Mouse (Mus musculus): ENCODE results near the gene Ppp2r5e.
"Not testable (repeated sequence)": the region's sequence is repeated elsewhere in the genome, so short reads cannot be mapped to it uniquely, and the experiment has no call there.

The Ppp2r5e gene

DNA sequence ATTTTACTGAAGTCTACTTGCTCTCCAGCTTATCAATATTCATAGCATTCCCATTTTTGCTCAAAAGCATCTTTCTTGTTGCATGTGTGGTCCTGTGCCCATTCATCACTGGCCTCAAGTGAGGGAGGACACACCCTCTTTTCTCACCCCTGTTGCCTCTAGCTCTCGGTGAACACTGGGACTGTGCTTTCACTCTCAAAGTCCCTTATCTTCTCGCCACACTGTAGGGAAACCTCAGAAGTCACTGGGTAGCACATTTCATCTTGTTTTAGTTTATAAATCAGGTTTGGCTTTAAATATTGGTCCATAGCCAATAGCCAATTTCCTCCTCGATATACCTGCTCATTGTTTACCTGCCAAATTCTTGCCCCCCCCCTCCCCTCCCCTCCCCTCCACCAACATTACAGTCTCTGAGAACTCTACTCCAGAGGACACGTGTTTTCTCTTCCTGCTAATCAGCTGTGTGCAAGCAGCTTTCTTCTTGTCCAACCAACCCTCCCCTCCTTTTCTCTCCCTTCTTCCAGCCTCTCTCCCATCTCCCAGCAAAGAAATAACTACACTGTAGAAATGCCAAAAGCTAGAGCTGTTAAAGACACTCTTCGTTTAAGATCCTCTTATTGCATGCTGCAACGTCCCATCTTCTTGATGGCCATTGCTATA lies 90.9 kb downstream of the Ppp2r5e start:
- Histone ChIP-seq H3K36me3 (ENCODE audit: control insufficient read depth, insufficient read depth, low read length, poor library complexity, severe bottlenecking) (no peaks in the 10 kb centered on the region), H3K27me3 (ENCODE audit: control insufficient read depth, insufficient read depth, low read length, poor library complexity, severe bottlenecking) (no peaks in the 10 kb centered on the region)
- no peak for DNase-seq (ENCODE audit: low read depth, low spot score)

DNA sequence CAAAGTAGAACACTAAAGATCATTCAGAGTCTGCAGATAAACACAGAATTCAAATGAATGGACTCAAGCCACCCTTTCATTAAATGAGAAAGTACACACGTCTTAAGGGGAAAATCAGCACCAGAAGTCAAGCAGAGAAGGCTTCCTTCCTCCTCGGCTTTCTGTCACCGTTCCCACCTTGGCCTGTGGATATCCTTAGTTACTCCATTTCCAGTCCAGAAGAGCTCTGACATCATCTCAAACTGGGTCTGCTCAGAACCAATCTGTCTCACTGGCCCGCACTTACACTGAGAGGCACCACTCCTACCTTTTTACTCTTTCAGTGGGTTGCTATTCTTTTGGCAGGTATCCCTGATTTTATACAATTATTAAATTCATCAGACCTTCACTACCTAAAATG lies 93.4 kb downstream of the Ppp2r5e start:
- Histone ChIP-seq H3K36me3 (ENCODE audit: control insufficient read depth, insufficient read depth, low read length, poor library complexity, severe bottlenecking) (no peaks in the 10 kb centered on the region), H3K27me3 (ENCODE audit: control insufficient read depth, insufficient read depth, low read length, poor library complexity, severe bottlenecking) (no peaks in the 10 kb centered on the region)
- no peak for DNase-seq (ENCODE audit: low read depth, low spot score)

DNA sequence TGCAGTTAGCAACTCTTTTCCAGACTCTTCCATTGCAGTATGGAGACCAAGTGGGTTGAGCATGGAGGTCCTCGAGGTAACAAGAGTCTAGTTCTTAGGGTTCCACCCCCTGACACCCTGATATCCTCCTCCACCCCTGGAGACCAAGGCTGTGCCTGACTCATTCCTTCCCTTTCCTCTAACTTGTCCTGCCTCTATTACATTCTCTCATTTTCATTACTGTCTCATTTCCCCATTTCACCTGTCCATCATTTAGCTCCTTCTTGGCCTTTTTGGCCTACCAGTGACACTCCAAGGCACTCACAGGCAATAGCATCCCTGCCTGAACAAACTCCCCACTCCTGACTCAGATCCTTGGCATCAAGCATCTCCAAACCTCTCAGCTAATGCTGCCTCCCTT lies 98.3 kb downstream of the Ppp2r5e start:
- H3K36me3 ChIP-seq (ENCODE audit: control insufficient read depth, insufficient read depth, low read length, poor library complexity, severe bottlenecking): no peaks in the 10 kb centered on the region
- no peak for DNase-seq (ENCODE audit: low read depth, low spot score)
- no peaks in the 10 kb centered on the region for H3K27me3 ChIP-seq (ENCODE audit: control insufficient read depth, insufficient read depth, low read length, poor library complexity, severe bottlenecking)

DNA sequence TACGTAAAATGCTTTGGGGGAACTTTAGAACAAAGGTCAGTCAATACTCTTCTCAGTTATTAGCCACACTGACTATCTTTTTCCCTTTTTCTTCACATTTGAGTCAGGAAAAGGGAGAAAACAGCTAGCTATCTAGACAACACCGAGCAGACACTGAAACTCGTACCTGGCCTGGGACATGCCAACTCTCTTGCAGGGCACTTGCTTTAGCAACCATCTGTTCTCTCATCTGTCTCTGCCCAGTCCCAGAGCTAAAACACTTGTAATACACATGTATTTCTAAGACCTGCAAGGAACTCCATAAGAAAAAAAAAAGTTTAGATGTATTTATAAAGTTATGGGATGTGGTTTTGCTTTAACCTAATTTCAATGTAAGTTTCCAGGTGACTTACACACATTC lies 100.4 kb downstream of the Ppp2r5e start:
- Histone ChIP-seq H3K36me3 (ENCODE audit: control insufficient read depth, insufficient read depth, low read length, poor library complexity, severe bottlenecking) (peaks cover 2% of the 10 kb centered on the region; the same call in 1 of the 2 replicates), H3K27me3 (ENCODE audit: control insufficient read depth, insufficient read depth, low read length, poor library complexity, severe bottlenecking) (no peaks in the 10 kb centered on the region)
- DNase-seq (ENCODE audit: low read depth, low spot score): no peak

DNA sequence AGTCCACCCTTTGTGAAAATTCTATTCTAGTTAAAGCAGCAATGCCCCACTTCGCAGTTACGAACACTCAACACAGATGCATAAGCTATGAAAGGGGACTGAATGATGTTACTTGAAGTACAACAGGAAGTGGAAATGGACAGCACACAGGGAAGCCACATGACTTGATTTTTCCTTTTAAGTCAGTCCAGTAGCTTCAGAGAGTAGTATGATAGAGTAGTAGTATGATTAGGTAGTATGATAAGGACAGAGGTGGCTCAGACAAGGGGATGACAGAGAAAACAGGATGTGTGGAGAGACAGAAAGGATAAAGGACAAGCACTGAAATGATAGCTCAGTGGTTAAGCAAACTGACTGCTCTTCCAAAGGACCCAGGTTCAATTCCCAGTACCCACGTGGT lies 101.4 kb downstream of the Ppp2r5e start:
- DNase-seq (ENCODE audit: low read depth, low spot score): no peak
- Histone ChIP-seq H3K36me3 (ENCODE audit: control insufficient read depth, insufficient read depth, low read length, poor library complexity, severe bottlenecking) (peaks cover 2% of the 10 kb centered on the region; the same call in 1 of the 2 replicates), H3K27me3 (ENCODE audit: control insufficient read depth, insufficient read depth, low read length, poor library complexity, severe bottlenecking) (no peaks in the 10 kb centered on the region)

DNA sequence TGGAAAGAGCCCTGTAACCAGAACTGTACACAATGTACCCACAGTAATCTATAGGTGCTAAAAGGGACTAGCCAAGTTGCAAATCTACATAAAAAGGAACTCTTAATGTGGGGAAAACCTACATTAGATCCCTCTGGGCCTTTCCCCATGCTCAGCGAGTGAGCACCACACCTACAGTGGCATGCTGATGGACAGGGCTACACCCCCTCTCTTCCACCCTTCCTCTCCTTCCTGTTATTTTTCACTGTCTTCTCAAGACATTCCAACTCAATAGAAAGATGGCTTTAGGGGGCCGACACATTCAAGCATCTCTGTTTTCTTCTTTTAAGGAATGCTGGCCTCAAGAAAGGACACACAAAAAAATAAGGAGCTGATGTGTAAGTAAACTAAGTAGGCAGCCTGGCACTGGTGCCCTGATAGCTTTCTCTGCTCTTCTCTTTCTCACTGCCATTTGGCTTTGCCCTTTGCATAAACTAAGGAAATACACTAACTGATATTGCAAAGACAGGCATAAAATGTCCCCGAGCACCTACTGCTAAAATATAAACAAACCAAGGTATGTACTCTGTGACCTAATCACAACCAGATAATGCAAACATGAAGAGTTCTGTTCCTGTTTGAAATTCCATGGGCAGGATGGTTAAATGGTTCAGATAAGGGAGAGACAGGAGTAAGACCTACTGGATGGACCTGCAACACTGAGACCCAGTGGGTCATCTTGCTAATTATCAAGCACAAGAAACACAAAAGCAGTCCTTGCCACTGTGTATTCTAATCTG lies 103.3 kb downstream of the Ppp2r5e start:
- no peaks in the 10 kb centered on the region for H3K27me3 ChIP-seq (ENCODE audit: control insufficient read depth, insufficient read depth, low read length, poor library complexity, severe bottlenecking)
- H3K36me3 ChIP-seq (ENCODE audit: control insufficient read depth, insufficient read depth, low read length, poor library complexity, severe bottlenecking): peaks cover 2% of the 10 kb centered on the region; the same call in 1 of the 2 replicates
- no peak for DNase-seq (ENCODE audit: low read depth, low spot score)

DNA sequence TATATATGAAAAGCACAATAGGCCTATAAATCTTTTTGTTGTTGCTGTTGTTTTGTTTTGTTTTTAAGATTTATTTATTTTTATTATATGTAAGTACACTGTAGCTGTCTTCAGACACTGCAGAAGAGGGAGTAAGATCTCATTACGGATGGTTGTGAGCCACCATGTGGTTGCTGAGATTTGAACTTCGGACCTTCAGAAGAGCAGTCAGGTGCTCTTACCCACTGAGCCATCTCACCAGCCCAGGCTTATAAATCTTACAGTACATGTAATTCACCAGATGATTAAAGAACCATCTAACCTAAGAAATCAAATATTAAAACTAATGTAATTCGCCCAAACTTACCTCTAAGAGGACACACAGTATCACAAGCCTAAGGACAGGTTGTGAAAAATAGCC lies 103.9 kb downstream of the Ppp2r5e start:
- H3K36me3 ChIP-seq (ENCODE audit: control insufficient read depth, insufficient read depth, low read length, poor library complexity, severe bottlenecking); DNase-seq (ENCODE audit: low read depth, low spot score); H3K27me3 ChIP-seq (ENCODE audit: control insufficient read depth, insufficient read depth, low read length, poor library complexity, severe bottlenecking): not testable (repeated sequence)

DNA sequence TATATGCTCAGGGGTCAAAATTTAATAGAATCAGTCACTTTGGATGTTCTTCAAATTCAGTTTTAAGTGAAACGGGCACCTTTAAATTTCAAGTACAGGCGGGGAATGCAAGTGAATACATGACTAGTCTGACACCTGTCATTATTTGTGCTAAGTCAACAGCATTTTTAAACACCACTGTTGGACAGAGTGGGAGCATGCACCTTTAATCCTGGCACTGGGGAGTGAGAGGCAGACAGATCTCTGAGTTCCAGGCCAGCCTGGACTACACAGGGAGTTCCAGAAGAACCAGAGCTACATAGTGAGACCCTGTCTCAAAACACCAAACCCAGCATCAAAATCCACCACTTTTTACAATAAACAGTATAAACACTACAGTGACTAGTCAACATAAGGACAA lies 108.5 kb downstream of the Ppp2r5e start:
- Histone ChIP-seq H3K27me3 (ENCODE audit: control insufficient read depth, insufficient read depth, low read length, poor library complexity, severe bottlenecking) (no peaks in the 10 kb centered on the region), H3K36me3 (ENCODE audit: control insufficient read depth, insufficient read depth, low read length, poor library complexity, severe bottlenecking) (peaks cover 2% of the 10 kb centered on the region)
- DNase-seq (ENCODE audit: low read depth, low spot score): no peak

DNA sequence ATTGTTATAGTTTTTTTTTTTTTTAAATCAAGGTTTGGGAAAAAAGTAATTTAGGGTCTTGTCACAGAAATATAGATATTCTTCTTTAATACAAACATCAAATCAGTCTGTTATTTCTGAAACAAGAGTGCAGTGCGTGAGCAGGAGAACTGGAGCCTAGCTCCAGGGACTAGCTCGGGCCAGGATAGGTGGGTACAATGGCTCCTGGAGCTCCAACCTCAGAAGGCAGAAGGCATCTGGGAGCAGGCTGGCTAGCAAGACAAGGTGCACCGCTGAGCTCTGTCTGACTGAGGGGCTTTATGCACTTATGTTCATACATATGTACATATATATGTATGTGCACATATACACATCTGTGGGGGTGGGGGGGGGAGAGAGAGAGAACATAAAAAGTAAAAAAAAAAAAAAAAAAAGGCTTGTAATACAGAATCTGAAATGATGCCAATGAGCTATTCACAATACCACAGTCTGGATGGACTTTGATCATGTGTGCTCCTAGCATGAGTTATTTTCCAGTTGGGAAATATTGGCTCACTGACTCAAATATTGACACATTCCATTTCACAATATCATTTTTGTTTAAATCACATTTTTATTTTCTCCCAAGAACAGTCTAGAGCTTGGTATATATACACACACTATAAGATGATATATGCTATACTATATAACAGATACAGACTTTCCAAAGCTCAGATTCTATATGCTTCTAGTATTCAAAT lies 109.3 kb downstream of the Ppp2r5e start:
- Histone ChIP-seq H3K36me3 (ENCODE audit: control insufficient read depth, insufficient read depth, low read length, poor library complexity, severe bottlenecking) (peaks cover under 1% of the 10 kb centered on the region), H3K27me3 (ENCODE audit: control insufficient read depth, insufficient read depth, low read length, poor library complexity, severe bottlenecking) (no peaks in the 10 kb centered on the region)
- DNase-seq (ENCODE audit: low read depth, low spot score): no peak

DNA sequence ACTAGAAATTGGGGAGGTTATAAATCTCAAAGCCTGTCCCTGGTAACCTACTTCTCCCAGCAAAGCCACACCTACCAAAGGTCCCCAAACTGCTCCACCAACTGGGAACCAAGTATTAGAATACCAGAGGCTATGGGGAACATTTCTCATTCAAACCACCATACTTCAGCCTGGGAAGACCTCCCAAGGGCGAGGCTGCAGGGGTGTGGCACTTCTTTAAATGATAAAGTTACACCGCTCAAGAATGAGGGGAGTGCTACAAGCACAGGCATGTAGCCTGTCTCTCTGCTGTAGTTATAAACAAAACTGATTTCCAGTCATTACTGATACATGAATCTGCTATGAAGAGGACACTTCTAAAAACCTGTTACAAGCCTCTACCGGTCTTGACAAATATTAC lies 113.3 kb downstream of the Ppp2r5e start:
- DNase-seq (ENCODE audit: low read depth, low spot score): no peak
- no peaks in the 10 kb centered on the region for H3K27me3 ChIP-seq (ENCODE audit: control insufficient read depth, insufficient read depth, low read length, poor library complexity, severe bottlenecking)
- no peaks in the 10 kb centered on the region; the same call in none of the 2 replicates for H3K36me3 ChIP-seq (ENCODE audit: control insufficient read depth, insufficient read depth, low read length, poor library complexity, severe bottlenecking)

DNA sequence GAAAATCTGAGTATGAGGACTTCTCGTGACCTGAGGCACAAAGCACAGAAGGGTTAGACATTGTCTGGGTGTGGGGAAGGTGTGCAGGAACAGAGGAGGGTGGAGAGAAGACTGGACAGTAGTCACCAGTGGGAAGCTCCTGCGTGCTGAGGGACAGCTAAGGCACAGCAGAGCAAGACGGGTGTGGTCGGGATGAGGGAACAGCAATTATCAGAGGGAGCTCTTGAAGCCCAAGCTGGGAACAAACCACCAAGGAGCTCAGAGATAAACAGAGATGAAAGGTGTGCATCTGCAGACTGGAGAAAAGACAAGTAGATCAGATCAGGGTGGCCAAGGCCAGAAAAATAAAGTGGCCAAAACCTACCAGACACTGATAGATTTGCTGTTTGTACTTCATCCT lies 114.0 kb downstream of the Ppp2r5e start:
- DNase-seq (ENCODE audit: low read depth, low spot score): no peak
- Histone ChIP-seq H3K36me3 (ENCODE audit: control insufficient read depth, insufficient read depth, low read length, poor library complexity, severe bottlenecking) (no peaks in the 10 kb centered on the region; the same call in none of the 2 replicates), H3K27me3 (ENCODE audit: control insufficient read depth, insufficient read depth, low read length, poor library complexity, severe bottlenecking) (no peaks in the 10 kb centered on the region)

DNA sequence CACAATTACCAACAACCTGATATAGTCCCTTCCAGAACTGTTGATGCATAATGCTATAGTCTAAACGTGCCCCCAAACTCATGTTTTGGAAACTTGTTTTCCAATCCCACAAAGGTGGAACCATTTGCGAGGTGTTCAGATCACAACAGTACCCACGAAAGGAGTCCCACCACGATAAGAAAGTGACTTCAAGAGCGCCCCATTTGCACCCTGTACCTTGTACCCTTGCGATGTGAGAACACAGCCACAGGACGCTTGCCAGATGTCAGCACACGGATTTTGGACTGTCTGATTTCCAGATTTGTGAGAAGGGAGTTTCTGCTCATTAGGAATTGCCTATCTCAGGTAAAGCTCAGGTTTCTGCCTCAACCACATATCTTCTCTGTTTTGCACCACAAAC lies 116.0 kb downstream of the Ppp2r5e start:
- Histone ChIP-seq H3K36me3 (ENCODE audit: control insufficient read depth, insufficient read depth, low read length, poor library complexity, severe bottlenecking) (no peaks in the 10 kb centered on the region; the same call in 1 of the 2 replicates), H3K27me3 (ENCODE audit: control insufficient read depth, insufficient read depth, low read length, poor library complexity, severe bottlenecking) (no peaks in the 10 kb centered on the region)
- DNase-seq (ENCODE audit: low read depth, low spot score): no peak

DNA sequence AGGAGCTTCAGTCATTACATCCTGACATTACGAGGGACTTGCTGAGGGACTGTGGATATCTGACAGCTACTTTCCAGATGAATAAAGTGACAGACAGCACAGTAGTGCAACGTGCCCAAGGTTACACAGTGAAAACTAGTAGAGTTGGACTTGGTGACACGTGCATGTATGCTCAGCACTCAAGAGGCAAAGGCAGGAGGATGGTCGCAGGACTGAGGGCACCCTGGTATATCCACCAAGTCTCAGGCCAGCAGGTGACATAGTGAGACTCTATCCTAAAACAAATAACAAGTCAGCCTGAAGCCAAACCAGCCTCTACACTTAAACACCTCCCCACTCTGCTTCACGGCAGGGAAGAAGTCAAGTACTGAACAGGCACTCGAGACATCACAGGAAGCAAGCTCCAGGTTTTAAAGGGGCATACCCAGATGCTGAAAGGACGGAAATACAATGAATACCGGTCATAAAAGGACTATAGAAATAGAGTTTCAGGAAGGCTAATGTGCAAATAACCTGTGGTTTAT lies 116.6 kb downstream of the Ppp2r5e start:
- Histone ChIP-seq H3K27me3 (ENCODE audit: control insufficient read depth, insufficient read depth, low read length, poor library complexity, severe bottlenecking) (no peaks in the 10 kb centered on the region), H3K36me3 (ENCODE audit: control insufficient read depth, insufficient read depth, low read length, poor library complexity, severe bottlenecking) (no peaks in the 10 kb centered on the region; the same call in 1 of the 2 replicates)
- no peak for DNase-seq (ENCODE audit: low read depth, low spot score)

DNA sequence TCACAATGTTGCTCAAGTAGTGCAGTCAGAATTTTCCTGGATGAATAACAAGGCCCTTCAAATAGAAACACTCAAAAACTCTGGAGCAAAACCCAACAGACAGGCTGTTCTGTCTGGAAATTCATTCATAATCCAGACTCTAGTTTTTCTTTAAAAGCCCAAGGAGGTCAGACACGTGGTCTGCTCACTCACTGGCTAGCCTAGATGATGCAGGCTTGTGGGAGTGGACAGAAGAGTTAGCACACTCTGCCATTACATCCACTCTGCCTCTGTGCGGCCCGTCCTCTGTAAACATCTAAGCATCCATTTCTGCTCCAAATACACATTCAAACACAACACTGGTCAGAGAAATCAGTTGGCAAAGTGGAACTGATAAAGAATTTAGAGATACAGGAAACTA lies 117.4 kb downstream of the Ppp2r5e start:
- Histone ChIP-seq H3K27me3 (ENCODE audit: control insufficient read depth, insufficient read depth, low read length, poor library complexity, severe bottlenecking) (no peaks in the 10 kb centered on the region), H3K36me3 (ENCODE audit: control insufficient read depth, insufficient read depth, low read length, poor library complexity, severe bottlenecking) (no peaks in the 10 kb centered on the region; the same call in 1 of the 2 replicates)
- DNase-seq (ENCODE audit: low read depth, low spot score): no peak

DNA sequence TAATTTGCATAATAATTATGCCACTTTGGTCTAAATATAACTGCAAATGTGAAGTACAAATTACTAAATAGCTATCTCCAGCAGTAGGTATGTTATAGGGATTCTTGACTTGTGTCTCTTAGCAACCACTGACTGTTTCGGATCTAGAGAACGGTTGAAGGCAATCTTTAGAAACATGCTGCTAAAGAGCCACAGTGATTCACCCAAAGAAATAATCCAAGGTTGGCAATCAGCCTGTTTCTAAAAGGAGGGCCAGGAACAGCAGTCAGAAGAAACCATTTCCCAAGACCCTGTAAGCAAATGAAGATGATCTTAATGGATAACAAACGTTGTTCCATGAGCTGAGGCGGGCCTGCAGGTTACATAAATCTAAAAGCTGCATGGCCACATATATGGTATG lies 117.9 kb downstream of the Ppp2r5e start:
- no peak for DNase-seq (ENCODE audit: low read depth, low spot score)
- Histone ChIP-seq H3K36me3 (ENCODE audit: control insufficient read depth, insufficient read depth, low read length, poor library complexity, severe bottlenecking) (no peaks in the 10 kb centered on the region; the same call in 1 of the 2 replicates), H3K27me3 (ENCODE audit: control insufficient read depth, insufficient read depth, low read length, poor library complexity, severe bottlenecking) (no peaks in the 10 kb centered on the region)
